Mouse (Mus musculus) frontal cortex, adult (tissue): Measurements from ENCODE around the gene Vmn2r45.
"Not testable (repeated sequence)": the region's sequence is repeated elsewhere in the genome, so short reads cannot be mapped to it uniquely, and the experiment has no call there.

Source experiments
- ATAC-seq: cut with Nextera tagmentation; 2 replicates; pipeline ENCODE4 v1.9.2; 2017; ENCODE audit warnings: mild to moderate bottlenecking, moderate library complexity, mixed read lengths; ENCODE audit not compliant: low TSS enrichment

The Vmn2r45 gene

DNA sequence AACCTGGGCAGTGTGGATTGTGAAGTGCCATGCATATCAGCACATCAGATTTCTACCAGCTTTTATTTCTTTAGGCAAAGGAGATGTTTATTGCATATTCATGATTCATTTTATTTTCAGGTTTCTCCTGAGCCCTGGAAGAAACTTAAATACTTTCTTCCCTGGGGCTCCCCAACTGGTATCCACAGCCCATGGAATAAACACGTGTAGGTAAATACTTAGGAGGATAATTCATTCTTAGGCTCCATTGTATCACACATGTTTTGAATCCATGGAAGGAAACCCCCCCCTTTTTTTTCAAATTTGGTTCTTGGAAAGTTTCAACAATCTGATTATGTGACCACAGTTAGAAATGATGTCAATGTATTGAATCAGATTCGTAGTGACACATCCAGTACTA is at the start of gene Vmn2r45:
Gene Vmn2r45, minus strand, starts transcription at position 101 of the 400 bp plus-strand sequence.
- not testable (repeated sequence) for ATAC-seq
